Mouse (Mus musculus): ENCODE measurements around the gene Pum1. TPM values are rescaled to one million over a fixed set of nuclear protein-coding genes. Genes with fewer than 3 reads are reported as not detected.

Pum1 gene
- polyA plus RNA-seq, 1 experiment from 2014 or later, result 137 TPM

DNA sequence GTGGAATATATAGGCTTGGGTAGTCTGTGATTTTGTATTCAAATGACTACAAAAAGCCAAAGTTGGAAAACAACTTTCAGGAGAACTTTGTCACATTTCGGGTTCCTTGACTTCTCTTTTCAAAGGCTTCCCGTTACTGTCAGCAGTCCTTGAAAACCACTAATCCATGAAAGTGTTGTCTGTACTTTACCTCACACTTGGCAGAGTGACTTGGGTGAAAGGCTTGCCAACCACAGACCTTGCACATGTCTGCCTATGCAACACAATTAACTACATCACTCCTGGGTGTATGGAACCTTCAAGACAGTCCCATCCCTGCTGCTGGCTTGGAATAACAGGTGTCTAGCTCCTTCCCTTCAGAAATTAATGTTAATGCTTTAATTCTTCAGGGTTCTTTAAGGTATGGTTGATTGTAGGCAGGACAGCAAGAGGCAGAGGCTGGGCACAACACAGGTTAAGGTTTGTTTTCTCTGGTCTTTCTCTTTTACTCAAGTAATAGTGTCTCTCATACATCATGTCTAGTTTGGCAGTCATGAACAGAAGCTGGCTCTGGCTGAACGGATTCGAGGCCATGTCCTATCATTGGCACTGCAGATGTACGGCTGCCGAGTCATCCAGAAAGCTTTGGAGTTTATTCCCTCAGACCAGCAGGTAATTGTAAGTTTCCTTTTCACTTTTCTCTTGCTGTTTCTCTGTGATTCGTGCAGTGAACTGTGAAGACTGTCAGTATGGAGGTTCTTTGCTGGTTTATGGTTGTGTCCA lies 102.5 kb downstream of the Pum1 start:
- Histone ChIP-seq H3K4me3 (replicated peaks; ENCODE audit: low read length) (no peak overlapping the region), H3K4me1 (replicated peaks; ENCODE audit: control insufficient read depth, insufficient read depth, low read length) (no peaks in the 10 kb centered on the region), H3K27ac (ENCODE audit: low read length) (no peak overlapping the region), H3K27me3 (replicated peaks; ENCODE audit: control insufficient read depth, insufficient read depth, low read length) (no peaks in the 10 kb centered on the region), H3K36me3 (ENCODE audit: control insufficient read depth, insufficient read depth) (peaks cover 41% of the 10 kb centered on the region), H3K4me2 (ENCODE audit: low read length) (no peak overlapping the region), H3K9me3 (ENCODE audit: control insufficient read depth, low read length) (no peaks in the 10 kb centered on the region), H3K9ac (replicated peaks; ENCODE audit: low read depth, low read length) (no peak overlapping the region)
- 77% methylated on average over 7 of the region's 7 CpGs for WGBS
- ATAC-seq, result no peak

GRCm38 (mm10) chr4:130766387-130766786 lies 103.3 kb downstream of the Pum1 start:
- H3K9me3 ChIP-seq (ENCODE audit: control insufficient read depth, low read length), result no peaks in the 10 kb centered on the region
- WGBS, result 96% methylated on average over 1 of the region's 2 CpGs
- no peak overlapping the region for H3K4me3 ChIP-seq (replicated peaks; ENCODE audit: low read length)
- no peaks in the 10 kb centered on the region for H3K27me3 ChIP-seq (replicated peaks; ENCODE audit: control insufficient read depth, insufficient read depth, low read length)
- no peak overlapping the region for H3K27ac ChIP-seq (ENCODE audit: low read length)
- H3K36me3 ChIP-seq (ENCODE audit: control insufficient read depth, insufficient read depth), result peaks cover 41% of the 10 kb centered on the region
- no peak overlapping the region for H3K4me2 ChIP-seq (ENCODE audit: low read length)
- no peak overlapping the region for H3K9ac ChIP-seq (replicated peaks; ENCODE audit: low read depth, low read length)
- ATAC-seq, result no peak
- no peaks in the 10 kb centered on the region for H3K4me1 ChIP-seq (replicated peaks; ENCODE audit: control insufficient read depth, insufficient read depth, low read length)

DNA sequence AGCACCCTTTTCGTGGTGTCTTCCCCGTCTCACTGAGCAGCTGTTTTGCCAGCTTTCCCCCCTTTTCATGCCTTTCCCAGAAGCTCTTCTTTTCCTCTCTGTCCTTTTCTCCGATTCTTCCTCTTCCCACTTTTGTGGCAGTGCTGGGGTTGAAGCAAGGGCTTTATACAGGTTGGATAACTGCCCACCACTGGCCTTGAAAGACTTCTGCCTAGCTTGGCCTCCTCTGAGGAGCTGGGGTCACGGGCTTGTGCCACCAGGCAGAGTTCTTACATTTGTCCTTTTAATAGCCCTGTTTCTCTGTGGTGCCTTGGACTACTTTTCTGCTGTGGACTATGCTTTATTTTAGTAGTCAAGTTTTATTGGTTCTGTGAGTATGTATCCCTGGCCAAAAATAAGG lies 103.8 kb downstream of the Pum1 start:
- no peaks in the 10 kb centered on the region for H3K9me3 ChIP-seq (ENCODE audit: control insufficient read depth, low read length)
- peaks cover 45% of the 10 kb centered on the region for H3K36me3 ChIP-seq (ENCODE audit: control insufficient read depth, insufficient read depth)
- WGBS, result 89% methylated on average over 4 of the region's 4 CpGs
- no peak overlapping the region for H3K9ac ChIP-seq (replicated peaks; ENCODE audit: low read depth, low read length)
- H3K27me3 ChIP-seq (replicated peaks; ENCODE audit: control insufficient read depth, insufficient read depth, low read length), result no peaks in the 10 kb centered on the region
- no peak overlapping the region for H3K4me2 ChIP-seq (ENCODE audit: low read length)
- no peak overlapping the region for H3K4me3 ChIP-seq (replicated peaks; ENCODE audit: low read length)
- no peak for ATAC-seq
- no peak overlapping the region for H3K27ac ChIP-seq (ENCODE audit: low read length)
- no peaks in the 10 kb centered on the region for H3K4me1 ChIP-seq (replicated peaks; ENCODE audit: control insufficient read depth, insufficient read depth, low read length)

DNA sequence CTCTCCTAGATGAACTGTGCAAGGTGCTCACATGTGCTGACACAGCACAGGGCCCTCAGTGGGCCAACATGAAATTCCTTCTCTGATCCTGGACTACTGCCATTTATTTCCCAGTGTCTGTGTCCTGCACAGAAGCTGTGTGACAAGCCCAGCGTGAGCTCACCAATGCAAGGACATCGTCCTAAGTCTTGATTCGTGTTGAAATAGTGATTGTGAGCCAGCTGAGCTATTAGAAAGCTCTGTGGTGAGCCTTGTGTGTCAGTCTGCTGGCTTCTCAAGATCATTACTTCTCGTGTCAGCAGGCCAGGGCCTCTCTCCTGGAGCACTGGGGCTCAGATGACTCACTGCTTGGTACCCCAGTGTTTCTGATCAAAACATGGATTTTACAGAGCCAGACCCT lies 110.8 kb downstream of the Pum1 start:
- Histone ChIP-seq H3K4me1 (replicated peaks; ENCODE audit: control insufficient read depth, insufficient read depth, low read length) (0 out of 2 replicates have a peak, but pooled peaks cover 2% of the 10 kb centered on the region), H3K4me3 (replicated peaks; ENCODE audit: low read length) (no peak overlapping the region), H3K36me3 (ENCODE audit: control insufficient read depth, insufficient read depth) (peaks cover 28% of the 10 kb centered on the region), H3K27ac (ENCODE audit: low read length) (no peak overlapping the region), H3K9me3 (ENCODE audit: control insufficient read depth, low read length) (no peaks in the 10 kb centered on the region), H3K27me3 (replicated peaks; ENCODE audit: control insufficient read depth, insufficient read depth, low read length) (no peaks in the 10 kb centered on the region), H3K4me2 (ENCODE audit: low read length) (no peak overlapping the region), H3K9ac (replicated peaks; ENCODE audit: low read depth, low read length) (no peak overlapping the region)
- WGBS, result 74% methylated on average over 4 of the region's 4 CpGs
- no peak for ATAC-seq

DNA sequence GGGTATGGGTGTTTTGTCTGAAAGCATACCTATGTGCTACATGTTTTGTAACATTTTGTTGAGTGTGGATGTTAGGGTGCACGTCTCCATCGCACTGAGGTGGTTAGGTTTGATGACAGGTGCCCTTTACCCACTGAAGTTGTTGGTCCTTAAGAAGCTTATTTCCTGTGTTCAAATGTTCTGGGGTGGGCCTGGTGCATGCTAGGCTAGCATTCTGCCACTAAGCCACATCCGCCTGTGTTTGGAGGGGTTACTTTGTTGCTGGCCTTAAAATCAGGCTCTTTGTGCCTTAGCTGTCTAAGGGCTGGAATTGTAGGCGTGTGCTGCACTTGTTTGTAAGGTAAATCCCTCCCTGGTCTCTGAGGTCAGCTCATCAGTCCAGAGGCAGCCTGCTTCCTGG lies 111.7 kb downstream of the Pum1 start:
- Histone ChIP-seq H3K27me3 (replicated peaks; ENCODE audit: control insufficient read depth, insufficient read depth, low read length) (no peaks in the 10 kb centered on the region), H3K4me3 (replicated peaks; ENCODE audit: low read length) (no peak overlapping the region), H3K27ac (ENCODE audit: low read length) (no peak overlapping the region), H3K4me1 (replicated peaks; ENCODE audit: control insufficient read depth, insufficient read depth, low read length) (0 out of 2 replicates have a peak, but pooled peaks cover 3% of the 10 kb centered on the region), H3K4me2 (ENCODE audit: low read length) (no peak overlapping the region), H3K36me3 (ENCODE audit: control insufficient read depth, insufficient read depth) (peaks cover 26% of the 10 kb centered on the region), H3K9ac (replicated peaks; ENCODE audit: low read depth, low read length) (no peak overlapping the region), H3K9me3 (ENCODE audit: control insufficient read depth, low read length) (no peaks in the 10 kb centered on the region)
- ATAC-seq, result no peak
- WGBS, result 95% methylated on average over 4 of the region's 4 CpGs

DNA sequence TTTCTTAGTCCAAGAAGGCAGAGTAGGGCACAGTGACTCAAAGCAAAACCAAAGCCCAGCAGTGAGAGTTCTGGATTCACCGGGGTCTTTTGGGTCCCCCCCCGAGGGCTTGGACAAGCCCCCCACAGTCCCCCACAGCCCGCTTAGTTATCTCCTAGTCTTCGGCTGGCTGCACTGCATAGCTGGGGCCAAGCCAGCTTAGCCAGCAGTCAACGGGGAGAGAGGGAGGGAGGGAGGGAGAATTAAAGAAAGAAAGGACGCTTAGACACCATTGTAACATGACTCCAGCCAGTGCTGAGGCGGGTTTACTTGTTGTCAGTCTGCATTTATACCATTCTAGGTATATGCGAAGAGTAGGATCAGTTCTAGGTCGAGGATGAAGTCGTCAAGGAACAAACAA lies 114.5 kb downstream of the Pum1 start:
- Histone ChIP-seq H3K4me3 (replicated peaks; ENCODE audit: low read length) (no peak overlapping the region), H3K4me1 (replicated peaks; ENCODE audit: control insufficient read depth, insufficient read depth, low read length) (0 out of 2 replicates have a peak, but pooled peaks cover 3% of the 10 kb centered on the region), H3K9me3 (ENCODE audit: control insufficient read depth, low read length) (no peaks in the 10 kb centered on the region), H3K27me3 (replicated peaks; ENCODE audit: control insufficient read depth, insufficient read depth, low read length) (no peaks in the 10 kb centered on the region), H3K27ac (ENCODE audit: low read length) (no peak overlapping the region), H3K4me2 (ENCODE audit: low read length) (no peak overlapping the region), H3K9ac (replicated peaks; ENCODE audit: low read depth, low read length) (no peak overlapping the region), H3K36me3 (ENCODE audit: control insufficient read depth, insufficient read depth) (peaks cover 23% of the 10 kb centered on the region)
- 38% methylated on average over 10 of the region's 10 CpGs for WGBS
- ATAC-seq, result no peak

DNA sequence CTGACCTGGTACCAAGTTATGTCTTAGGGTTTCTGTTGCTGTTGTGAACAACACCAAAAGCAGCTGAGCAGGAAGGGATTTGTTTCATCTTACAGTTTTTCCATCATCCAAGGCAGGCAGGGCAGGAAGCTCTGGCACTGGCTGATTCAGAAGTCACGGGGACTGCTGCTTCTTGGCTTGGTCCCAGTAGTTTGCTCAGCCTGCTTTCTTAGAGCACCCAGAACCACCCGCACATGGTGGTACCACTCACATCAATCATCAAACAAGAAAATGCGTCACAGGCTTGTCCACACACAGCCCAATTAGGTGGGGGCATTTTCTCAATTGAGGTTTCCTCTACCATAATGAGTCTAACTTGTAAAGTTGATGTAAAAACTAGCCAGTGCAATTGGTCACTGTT lies 115.9 kb downstream of the Pum1 start:
- Histone ChIP-seq H3K4me3 (replicated peaks; ENCODE audit: low read length) (no peak overlapping the region), H3K27ac (ENCODE audit: low read length) (no peak overlapping the region), H3K36me3 (ENCODE audit: control insufficient read depth, insufficient read depth) (peaks cover 15% of the 10 kb centered on the region), H3K4me1 (replicated peaks; ENCODE audit: control insufficient read depth, insufficient read depth, low read length) (0 out of 2 replicates have a peak, but pooled peaks cover 3% of the 10 kb centered on the region), H3K27me3 (replicated peaks; ENCODE audit: control insufficient read depth, insufficient read depth, low read length) (no peaks in the 10 kb centered on the region), H3K9me3 (ENCODE audit: control insufficient read depth, low read length) (no peaks in the 10 kb centered on the region), H3K4me2 (ENCODE audit: low read length) (no peak overlapping the region), H3K9ac (replicated peaks; ENCODE audit: low read depth, low read length) (no peak overlapping the region)
- no peak for ATAC-seq
- WGBS, result 41% methylated on average over 3 of the region's 3 CpGs

DNA sequence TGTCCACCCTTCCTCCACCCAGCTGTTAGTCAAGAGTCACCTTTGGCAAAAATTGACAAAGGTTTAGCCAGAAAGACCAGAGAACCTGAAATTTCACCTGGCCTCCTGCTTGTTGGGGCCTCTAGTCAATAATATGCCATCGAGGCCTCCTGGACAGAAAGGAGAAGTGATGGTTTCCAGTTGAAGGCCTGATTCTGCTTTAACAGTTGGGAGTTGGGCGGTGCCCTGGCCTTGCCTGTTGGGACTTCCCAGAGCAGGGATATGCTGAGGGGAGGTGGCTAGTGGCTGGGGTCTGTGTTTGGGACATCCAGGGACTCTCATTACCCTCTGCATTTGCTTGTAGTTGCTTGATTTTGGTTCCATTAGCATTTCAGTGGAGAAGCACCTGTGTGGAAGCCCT lies 119.4 kb downstream of the Pum1 start:
- Histone ChIP-seq H3K4me3 (replicated peaks; ENCODE audit: low read length) (no peak overlapping the region), H3K36me3 (ENCODE audit: control insufficient read depth, insufficient read depth) (peaks cover 4% of the 10 kb centered on the region), H3K4me2 (ENCODE audit: low read length) (no peak overlapping the region), H3K9ac (replicated peaks; ENCODE audit: low read depth, low read length) (no peak overlapping the region), H3K9me3 (ENCODE audit: control insufficient read depth, low read length) (no peaks in the 10 kb centered on the region), H3K27ac (ENCODE audit: low read length) (no peak overlapping the region), H3K27me3 (replicated peaks; ENCODE audit: control insufficient read depth, insufficient read depth, low read length) (no peaks in the 10 kb centered on the region), H3K4me1 (replicated peaks; ENCODE audit: control insufficient read depth, insufficient read depth, low read length) (0 out of 2 replicates have a peak, but pooled peaks cover 3% of the 10 kb centered on the region)
- no peak for ATAC-seq
- 89% methylated on average over 2 of the region's 2 CpGs for WGBS

GRCm38 (mm10) chr4:130784755-130785154 lies 121.6 kb downstream of the Pum1 start:
- ATAC-seq, result peak; percentile 43; the same call in 1 of the 2 replicates
- Histone ChIP-seq H3K36me3 (ENCODE audit: control insufficient read depth, insufficient read depth) (peaks cover 4% of the 10 kb centered on the region), H3K9me3 (ENCODE audit: control insufficient read depth, low read length) (no peaks in the 10 kb centered on the region), H3K27ac (ENCODE audit: low read length) (no peak overlapping the region), H3K9ac (replicated peaks; ENCODE audit: low read depth, low read length) (no peak overlapping the region), H3K27me3 (replicated peaks; ENCODE audit: control insufficient read depth, insufficient read depth, low read length) (no peaks in the 10 kb centered on the region), H3K4me3 (replicated peaks; ENCODE audit: low read length) (no peak overlapping the region), H3K4me2 (ENCODE audit: low read length) (no peak overlapping the region), H3K4me1 (replicated peaks; ENCODE audit: control insufficient read depth, insufficient read depth, low read length) (no peaks in the 10 kb centered on the region)
- 30% methylated on average over 4 of the region's 4 CpGs for WGBS

Data from forebrain, embryonic 16.5 days (tissue).